Mouse (Mus musculus) heart, postnatal 25 days (tissue): ENCODE data around the gene H2al1g. TPM values are rescaled to one million over a fixed set of nuclear protein-coding genes. Genes with fewer than 3 reads are reported as not detected.
"Not testable (repeated sequence)": the region's sequence is repeated elsewhere in the genome, so short reads cannot be mapped to it uniquely, and the experiment has no call there.

Experiments used
- DNase-seq: peaks from one replicate; pipeline ENCODE4 v3.0.0; 2022; ENCODE audit warnings: low spot score
- intact Hi-C: fragments of 180-260 bp; cut with DNase I; formaldehyde crosslinking; loops from one replicate; pipeline ENCODE4 v1.15.1; 2025
- total RNA-seq, 2 experiments: library from RNA; stranded (reverse); gene quantifications; 2 replicates each; pipeline ENCODE4 v1.2.3; 2021

H2al1g gene
- total RNA-seq: not detected

- intact Hi-C loops, DNase-seq: not testable (repeated sequence)
These were observed at the start of gene H2al1g for GRCm38 (mm10) chrX:11317956-11318355. H2al1g (plus strand) TSS chrX:11318256.

GRCm38 (mm10) chrX:11269074-11269473 lies 49.0 kb upstream of the H2al1g start:
- DNase-seq: no peak
- intact Hi-C loops: loop anchor here (10.0 kb wide), 1 partner anchor 96 kb away; no protein-coding TSS in a partner anchor

- DNase-seq: no peak
- intact Hi-C loops: no loop called here
These were observed 44.9 kb upstream of the H2al1g start for GRCm38 (mm10) chrX:11273190-11273589.

GRCm38 (mm10) chrX:11277083-11277482 lies 41.0 kb upstream of the H2al1g start:
- DNase-seq: no peak
- intact Hi-C loops: no loop called here

GRCm38 (mm10) chrX:11280741-11281140 lies 37.3 kb upstream of the H2al1g start:
- intact Hi-C loops: loop anchor here (10.0 kb wide), 1 partner anchor 56 kb away; no protein-coding TSS in a partner anchor
- DNase-seq: no peak

- DNase-seq: no peak
- intact Hi-C loops: loop anchor here (10.0 kb wide), 1 partner anchor 64 kb away; no protein-coding TSS in a partner anchor
These were observed 29.7 kb upstream of the H2al1g start for GRCm38 (mm10) chrX:11288306-11288882.

- no peak for DNase-seq
- intact Hi-C loops: loop anchor here (10.0 kb wide), 1 partner anchor 64 kb away; no protein-coding TSS in a partner anchor
These were observed 28.8 kb upstream of the H2al1g start for GRCm38 (mm10) chrX:11289244-11289643.

GRCm38 (mm10) chrX:11298957-11299356 lies 19.1 kb upstream of the H2al1g start, which contains the start of gene H2al1a:
H2al1a (plus strand) TSS chrX:11299257.
- intact Hi-C loops: not testable (repeated sequence)

GRCm38 (mm10) chrX:11302132-11302531 lies 15.9 kb upstream of the H2al1g start, which contains the start of gene H2al1b:
H2al1b (plus strand) TSS chrX:11302432.
- DNase-seq, intact Hi-C loops: not testable (repeated sequence)

More at GRCm38 (mm10) chrX:11298957-11299356, 19.1 kb upstream of the H2al1g start, which contains the start of gene H2al1a:
- DNase-seq: not testable (repeated sequence)

- DNase-seq, intact Hi-C loops: not testable (repeated sequence)
These were observed 12.7 kb upstream of the H2al1g start, which contains the start of gene H2al1c for GRCm38 (mm10) chrX:11305355-11305754. H2al1c (plus strand) TSS chrX:11305655.

GRCm38 (mm10) chrX:11308524-11308923 lies 9.5 kb upstream of the H2al1g start, which contains the start of gene H2al1d:
H2al1d (plus strand) TSS chrX:11308824.
- intact Hi-C loops, DNase-seq: not testable (repeated sequence)

GRCm38 (mm10) chrX:11311634-11312033 lies 6.4 kb upstream of the H2al1g start, which contains the start of gene H2al1e:
H2al1e (plus strand) TSS chrX:11311934.
- intact Hi-C loops, DNase-seq: not testable (repeated sequence)

- DNase-seq, intact Hi-C loops: not testable (repeated sequence)
These were observed 3.2 kb upstream of the H2al1g start, which contains the start of gene H2al1f for GRCm38 (mm10) chrX:11314858-11315257. H2al1f (plus strand) TSS chrX:11315158.

- DNase-seq, intact Hi-C loops: not testable (repeated sequence)
These were observed 3.1 kb downstream of the H2al1g start, which contains the start of gene H2al1h for GRCm38 (mm10) chrX:11321192-11321591. H2al1h (plus strand) TSS chrX:11321492.

GRCm38 (mm10) chrX:11324359-11324758 lies 6.3 kb downstream of the H2al1g start, which contains the start of gene H2al1i:
H2al1i (plus strand) TSS chrX:11324659.
- intact Hi-C loops: not testable (repeated sequence)

GRCm38 (mm10) chrX:11327522-11327921 lies 9.5 kb downstream of the H2al1g start, which contains the start of gene H2al1j:
H2al1j (plus strand) TSS chrX:11327822.
- DNase-seq, intact Hi-C loops: not testable (repeated sequence)

More at GRCm38 (mm10) chrX:11324359-11324758, 6.3 kb downstream of the H2al1g start, which contains the start of gene H2al1i:
- not testable (repeated sequence) for DNase-seq

GRCm38 (mm10) chrX:11345762-11346161 lies 27.7 kb downstream of the H2al1g start:
- no peak for DNase-seq
- intact Hi-C loops: no loop called here

GRCm38 (mm10) chrX:11346756-11347155 lies 28.7 kb downstream of the H2al1g start:
- intact Hi-C loops: no loop called here

GRCm38 (mm10) chrX:11360823-11361222 lies 42.8 kb downstream of the H2al1g start:
- DNase-seq: no peak
- intact Hi-C loops: loop anchor here (10.0 kb wide), 1 partner anchor 96 kb away; no protein-coding TSS in a partner anchor

More at GRCm38 (mm10) chrX:11346756-11347155, 28.7 kb downstream of the H2al1g start:
- no peak for DNase-seq

- DNase-seq: no peak
- intact Hi-C loops: loop anchor here (10.0 kb wide), 1 partner anchor 96 kb away; no protein-coding TSS in a partner anchor
These were observed 43.2 kb downstream of the H2al1g start for GRCm38 (mm10) chrX:11361261-11361660.
